Mouse (Mus musculus) spleen, adult 2 months (tissue): ENCODE data around the gene Mgat4a.

Source experiments
- CTCF ChIP-seq: fragments of 200-500 bp; IDR thresholded peaks from 2 replicates; pipeline ENCODE4 v1.5.1; 2011; ENCODE audit warnings: mild to moderate bottlenecking, inconsistent platforms; ENCODE audit not compliant: insufficient read depth, insufficient read length, insufficient replicate concordance; ENCODE audit errors: extremely low read depth
- POLR2A ChIP-seq: fragments of 200-500 bp; IDR thresholded peaks from 2 replicates; pipeline ENCODE4 v1.6.1; 2011; ENCODE audit warnings: low read depth, low read length, inconsistent platforms

GRCm38 (mm10) chr1:37401687-37402086, 139.1 kb downstream of the Mgat4a start:
- TF ChIP-seq POLR2A (no peak), CTCF (peak; percentile 78; the same call in 1 of the 2 replicates)
